Mouse (Mus musculus): ENCODE measurements around the gene B3galt6.
A peak's percentile ranks its signal among the peaks of the same experiment; 100 is the strongest.

Gene B3galt6

DNA sequence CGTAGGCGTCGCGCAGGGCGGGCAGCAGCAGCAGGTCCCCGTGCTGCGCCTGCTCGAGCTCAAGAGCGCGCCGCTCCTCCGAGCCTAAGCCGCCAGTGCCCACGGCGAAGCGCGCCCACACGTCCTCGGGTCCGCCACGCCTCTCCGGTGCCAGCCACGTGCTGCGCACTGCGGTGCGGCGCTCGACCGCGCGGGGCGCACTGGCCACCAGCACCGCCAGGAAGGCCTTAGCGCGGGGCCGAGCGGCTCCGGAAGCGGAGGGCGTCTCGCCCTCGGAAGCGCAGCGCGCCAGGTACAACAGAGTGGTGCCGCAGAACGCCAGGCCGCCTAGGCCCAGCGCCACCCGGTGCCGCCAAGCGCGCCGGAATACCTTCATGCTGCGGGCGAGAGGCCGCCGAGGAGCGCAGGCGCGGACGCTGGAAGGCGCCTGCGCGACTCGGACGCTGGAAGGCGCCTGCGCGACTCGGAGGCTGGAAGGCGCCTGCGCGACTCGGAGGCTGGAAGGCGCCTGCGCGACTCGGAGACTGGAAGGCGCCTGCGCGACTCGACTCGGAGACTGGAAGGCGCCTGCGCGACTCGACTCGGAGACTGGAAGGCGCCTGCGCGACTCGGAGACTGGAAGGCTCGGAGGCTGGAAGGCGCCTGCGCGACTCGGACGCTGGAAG is at the start of gene B3galt6, which contains the start of gene Sdf4:
Gene B3galt6 (minus strand): TSS at position 409 of the 665 bp plus-strand sequence.
Gene Sdf4 (plus strand): TSS at position 632 of the 665 bp plus-strand sequence.
- DNase-seq (ENCODE audit: low read depth, low spot score) = peak; percentile 93

GRCm38 (mm10) chr4:156034901-156035300 is 42.5 kb upstream of the B3galt6 start:
- no peak for DNase-seq (ENCODE audit: low read depth, low spot score)

DNA sequence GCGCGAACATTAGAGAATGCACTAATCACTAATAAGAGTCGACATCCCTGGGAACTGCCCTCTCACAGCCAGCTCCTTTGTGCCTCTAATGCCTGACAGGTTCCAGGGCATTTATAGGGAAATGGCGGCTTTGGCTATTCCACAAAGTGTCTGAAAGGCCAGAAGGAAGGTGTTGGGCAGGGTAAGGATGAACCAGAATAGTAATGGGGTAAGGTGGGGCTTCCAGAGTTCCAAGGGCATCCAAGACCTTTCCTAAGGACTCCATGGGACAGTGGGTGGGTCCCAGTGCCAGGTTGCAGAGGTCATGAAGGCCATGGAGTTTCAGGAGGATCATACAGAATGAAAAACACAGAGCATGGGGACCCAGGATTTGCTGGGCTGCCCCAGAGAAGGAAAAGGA is 41.9 kb upstream of the B3galt6 start:
- DNase-seq (ENCODE audit: low read depth, low spot score) = no peak

DNA sequence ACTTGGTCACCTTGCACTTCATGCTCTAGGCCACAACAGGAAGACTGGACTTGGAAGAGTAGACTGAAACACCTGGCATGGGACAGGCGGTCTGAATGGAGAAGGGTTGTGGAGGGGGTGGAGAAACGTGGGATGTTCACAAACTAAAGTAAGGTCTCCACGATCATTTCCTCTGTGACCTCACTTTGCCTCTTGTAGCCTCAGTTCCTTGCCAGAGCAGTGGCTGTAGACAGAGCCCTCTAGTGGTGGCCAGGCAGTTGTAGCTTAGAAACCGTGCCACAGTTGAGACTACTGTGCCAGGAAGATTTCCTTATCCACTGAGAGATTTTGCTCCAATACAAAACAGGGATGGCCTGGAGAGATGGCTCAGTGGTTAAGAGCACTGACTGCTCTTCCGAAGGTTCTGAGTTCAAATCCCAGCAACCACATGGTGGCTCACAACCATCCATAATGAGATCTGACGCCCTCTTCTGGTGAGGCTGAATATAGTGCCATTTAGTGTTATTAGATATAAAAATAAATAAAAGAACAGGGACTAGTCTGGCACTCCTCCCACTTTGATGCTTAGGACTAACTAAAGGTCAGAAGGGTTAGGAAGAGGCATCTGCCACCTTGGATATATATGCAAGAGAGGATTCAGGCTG is 41.1 kb upstream of the B3galt6 start:
- DNase-seq (ENCODE audit: low read depth, low spot score) = peak; percentile 35

- no peak for DNase-seq (ENCODE audit: low read depth, low spot score)
Measured at GRCm38 (mm10) chr4:156032856-156033255, 40.4 kb upstream of the B3galt6 start.

DNA sequence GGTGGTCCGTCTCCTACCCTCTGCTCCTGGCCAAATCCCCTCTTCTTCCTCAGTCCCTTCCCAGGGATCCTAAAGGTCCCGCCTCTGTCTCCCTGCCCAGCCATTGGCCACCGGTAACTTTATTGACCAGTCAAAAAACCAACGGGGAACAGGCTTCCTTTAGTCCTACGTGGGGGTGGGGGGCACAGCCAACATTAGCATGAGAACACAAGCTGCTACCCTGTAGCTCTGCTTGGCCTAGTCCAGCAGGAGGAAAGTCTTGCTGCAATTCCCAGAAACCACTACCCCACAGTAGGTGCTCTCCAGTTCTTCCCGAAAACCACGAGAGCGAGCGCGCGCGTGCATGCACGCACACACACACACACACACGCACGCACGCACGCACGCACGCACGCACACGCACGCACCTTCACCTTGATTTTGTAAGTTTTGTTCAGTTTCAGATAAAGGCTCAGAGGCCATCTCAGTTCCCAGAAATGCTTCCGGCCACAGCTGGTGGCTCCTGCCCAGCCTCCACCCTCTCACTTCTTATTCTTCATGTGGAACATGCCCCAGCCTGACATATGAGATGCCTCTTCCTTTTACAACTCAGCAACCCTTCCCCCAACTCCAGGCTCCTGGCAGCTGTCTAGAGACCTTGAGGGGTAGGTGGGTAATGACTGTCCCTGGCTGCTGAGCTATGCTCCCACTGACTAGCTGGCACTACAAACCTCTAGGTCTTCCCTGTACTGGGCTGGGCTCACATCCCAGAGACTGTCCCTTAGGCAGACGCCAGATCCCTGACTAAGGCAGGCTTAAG is 39.3 kb upstream of the B3galt6 start:
- DNase-seq (ENCODE audit: low read depth, low spot score) = peak; percentile 59

DNA sequence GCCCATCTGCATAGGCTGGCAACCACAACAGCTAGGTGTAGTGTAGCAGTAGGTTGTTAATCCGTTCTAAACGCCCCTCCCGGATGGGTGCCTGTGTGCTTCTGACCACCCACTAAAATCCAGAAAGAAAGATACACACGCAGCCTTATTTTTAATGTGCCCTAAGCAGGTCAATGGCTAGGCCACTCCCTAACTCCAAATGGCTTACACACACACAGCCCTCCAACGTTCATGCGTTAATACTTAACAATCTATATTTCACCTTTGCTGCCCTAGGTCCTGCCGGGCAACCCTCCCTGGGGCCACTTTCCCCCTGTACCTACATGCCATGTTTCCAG is 38.8 kb upstream of the B3galt6 start:
- DNase-seq (ENCODE audit: low read depth, low spot score) = no peak

GRCm38 (mm10) chr4:156030651-156031118 is 38.2 kb upstream of the B3galt6 start:
- no peak for DNase-seq (ENCODE audit: low read depth, low spot score)

DNA sequence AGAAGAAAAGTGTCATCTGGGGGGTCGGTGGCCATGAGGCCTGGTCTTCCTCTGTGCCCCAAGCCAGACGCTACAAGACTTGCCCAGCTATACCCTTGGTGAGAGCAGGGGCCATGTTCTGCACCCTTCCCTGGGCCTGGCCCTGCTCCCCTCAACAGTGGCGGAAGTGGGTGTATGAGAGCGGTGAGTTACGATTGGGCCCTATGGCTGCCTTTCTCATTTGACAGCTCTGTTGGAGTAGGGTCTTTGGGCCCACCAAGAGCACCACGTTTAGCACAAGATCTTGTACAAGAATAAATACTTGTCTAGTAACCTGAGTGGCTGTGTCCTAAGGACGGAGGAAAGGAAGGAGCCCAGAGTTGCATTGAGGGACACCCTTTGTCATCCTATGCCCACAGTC is 36.1 kb upstream of the B3galt6 start:
- DNase-seq (ENCODE audit: low read depth, low spot score) = no peak

DNA sequence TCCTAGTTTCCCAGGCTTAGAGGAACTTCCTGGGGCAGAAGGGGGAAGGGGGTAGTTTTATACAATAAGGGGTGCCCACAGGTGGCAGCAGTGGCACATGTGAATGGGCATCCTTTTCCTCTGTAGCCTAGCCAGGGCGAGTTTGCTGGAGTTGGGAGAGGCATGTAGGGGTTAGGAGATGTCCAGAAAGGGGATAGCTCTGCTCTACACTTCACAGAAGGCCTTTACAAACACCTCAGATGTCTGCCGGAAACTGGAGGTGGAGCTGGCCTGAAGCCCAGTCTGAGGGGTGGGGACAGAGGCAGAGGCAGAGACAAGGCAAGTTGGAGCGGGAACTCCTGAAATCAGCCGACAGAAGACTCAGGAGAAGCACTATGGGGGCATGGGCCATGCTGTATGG is 33.6 kb upstream of the B3galt6 start, which contains the start of gene Tnfrsf18:
Gene Tnfrsf18 (plus strand): TSS at position 152 of the 400 bp plus-strand sequence.
- no peak for DNase-seq (ENCODE audit: low read depth, low spot score)

- no peak for DNase-seq (ENCODE audit: low read depth, low spot score)
Measured at GRCm38 (mm10) chr4:156024184-156024583, 31.7 kb upstream of the B3galt6 start.

DNA sequence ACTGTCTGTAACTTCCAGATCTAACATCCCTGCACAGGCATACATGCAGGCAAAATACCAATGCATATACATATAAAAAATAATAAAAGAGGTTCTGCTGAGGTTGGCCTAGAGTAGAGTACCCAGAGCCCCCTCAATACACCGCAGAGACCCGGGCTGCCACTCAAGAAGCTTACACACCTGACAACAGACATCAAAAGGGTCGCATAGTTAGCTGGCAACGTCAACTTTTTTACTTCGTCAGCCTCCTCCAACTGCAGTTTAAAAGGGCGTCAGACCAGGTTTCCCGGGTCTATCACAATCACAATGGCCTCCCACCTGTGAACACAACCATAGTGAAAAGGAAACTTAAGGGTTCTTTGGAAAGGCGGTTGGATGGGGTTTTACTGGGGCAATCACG is 31.1 kb upstream of the B3galt6 start:
- DNase-seq (ENCODE audit: low read depth, low spot score) = no peak

DNA sequence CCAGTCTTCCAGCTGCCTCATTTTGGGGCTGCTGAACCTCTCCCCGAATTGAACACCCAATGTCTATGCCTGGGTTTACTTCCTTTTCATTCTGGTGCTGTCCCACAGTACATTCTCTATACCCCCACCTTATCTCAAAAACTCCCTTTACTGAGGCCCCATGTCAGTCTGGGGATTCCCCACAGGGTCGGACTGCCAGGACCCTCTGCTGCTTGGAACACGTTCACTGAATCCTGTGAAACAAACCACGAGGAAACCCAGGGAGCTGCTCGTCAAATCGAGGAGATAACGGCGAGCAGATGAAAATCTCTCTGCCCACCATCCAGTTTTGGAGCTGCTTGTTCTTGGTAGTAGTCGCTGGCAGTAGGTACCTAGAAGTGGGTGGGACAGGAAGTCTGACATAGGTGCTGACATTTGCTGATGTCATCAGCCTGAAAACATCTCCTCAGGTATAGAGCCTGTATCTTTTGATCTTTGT is 29.5 kb upstream of the B3galt6 start:
- no peak for DNase-seq (ENCODE audit: low read depth, low spot score)

DNA sequence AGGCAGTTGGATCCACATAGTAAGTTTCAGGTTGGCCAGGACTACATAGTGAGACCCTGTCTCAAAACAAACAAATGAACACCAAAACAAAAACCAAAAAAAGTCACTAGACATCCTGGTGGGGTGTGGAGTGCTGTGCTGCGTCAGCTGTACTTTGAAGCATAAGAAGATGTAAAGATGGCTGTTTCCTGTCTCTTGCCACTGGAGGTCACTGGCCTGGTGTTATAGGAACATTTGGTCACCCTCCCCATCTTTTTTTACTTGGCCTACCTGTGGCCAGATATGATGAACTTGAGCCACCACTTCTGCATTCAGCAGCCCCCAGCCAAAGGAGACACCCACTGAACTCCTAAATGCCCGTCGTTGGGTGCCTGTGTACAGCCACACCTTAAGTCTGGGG is 28.9 kb upstream of the B3galt6 start:
- no peak for DNase-seq (ENCODE audit: low read depth, low spot score)

- no peak for DNase-seq (ENCODE audit: low read depth, low spot score)
Measured at GRCm38 (mm10) chr4:156019771-156020170, 27.3 kb upstream of the B3galt6 start.

DNA sequence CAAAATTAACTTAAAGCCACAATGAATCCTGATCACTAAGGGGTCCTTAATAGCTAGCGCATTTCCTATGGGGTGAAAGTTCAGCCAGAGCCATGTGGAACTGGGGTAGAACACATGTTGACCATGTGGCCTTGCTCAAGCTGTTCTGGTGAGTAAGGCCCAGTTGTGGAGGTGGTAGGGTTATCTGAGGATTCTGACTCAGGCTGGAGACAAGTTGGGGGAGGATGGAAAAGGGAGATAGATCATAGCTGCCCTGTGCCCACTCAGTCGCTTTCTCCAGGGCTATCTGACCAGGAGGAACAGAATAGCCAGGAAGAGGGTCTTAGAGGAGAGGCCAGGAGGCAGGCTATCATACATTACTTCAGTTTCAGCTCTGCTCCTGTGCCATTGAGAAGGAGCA is 22.0 kb upstream of the B3galt6 start:
- DNase-seq (ENCODE audit: low read depth, low spot score) = no peak

DNA sequence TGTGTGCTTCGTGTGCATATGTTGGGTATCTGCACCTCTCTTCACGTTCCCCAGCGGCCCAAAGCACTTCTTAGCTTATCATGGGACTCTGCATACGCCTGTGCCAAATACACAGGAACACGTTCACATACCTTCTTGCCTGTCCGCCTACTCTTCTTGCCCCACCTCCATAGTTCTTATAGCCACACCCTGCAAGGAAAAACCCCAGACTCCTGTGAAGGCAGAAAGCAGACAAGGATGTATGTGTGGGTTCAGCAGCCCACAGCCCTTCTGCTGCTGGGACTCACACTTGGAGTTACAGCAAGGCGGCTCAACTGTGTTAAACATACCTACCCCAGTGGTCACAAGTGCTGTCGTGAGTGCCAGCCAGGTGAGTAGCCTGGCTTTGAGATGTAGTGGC is 21.2 kb upstream of the B3galt6 start, which contains the start of gene Tnfrsf4:
Gene Tnfrsf4 (plus strand): TSS at position 207 of the 400 bp plus-strand sequence.
- DNase-seq (ENCODE audit: low read depth, low spot score) = no peak

GRCm38 (mm10) chr4:156008369-156008768 is 15.9 kb upstream of the B3galt6 start:
- DNase-seq (ENCODE audit: low read depth, low spot score) = no peak

GRCm38 (mm10) chr4:156004109-156004508 is 11.7 kb upstream of the B3galt6 start:
- DNase-seq (ENCODE audit: low read depth, low spot score) = no peak

DNA sequence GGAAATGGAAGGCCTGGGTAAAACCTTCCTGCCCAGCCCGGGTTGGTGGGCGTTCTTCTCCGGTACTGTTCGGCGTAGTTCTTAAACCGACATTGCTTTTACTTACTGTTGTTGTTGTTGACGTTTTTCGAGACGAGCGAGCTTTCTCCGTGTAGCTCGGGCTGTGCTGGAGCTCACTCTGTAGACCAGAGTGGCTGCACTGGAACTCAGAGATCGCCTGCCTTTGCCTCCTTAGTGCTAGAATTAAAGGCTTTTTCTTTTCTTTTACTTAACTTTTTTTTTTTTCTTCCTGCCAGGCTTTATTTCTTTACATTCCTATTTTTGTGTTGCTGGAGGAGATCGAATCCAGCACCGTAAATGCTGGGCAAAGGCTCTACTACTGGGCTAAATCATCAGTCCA is 1.2 kb upstream of the B3galt6 start:
- no peak for DNase-seq (ENCODE audit: low read depth, low spot score)

GRCm38 (mm10) chr4:155992906-155993547 is 578 bp upstream of the B3galt6 start:
- DNase-seq (ENCODE audit: low read depth, low spot score) = peak; percentile 96

DNA sequence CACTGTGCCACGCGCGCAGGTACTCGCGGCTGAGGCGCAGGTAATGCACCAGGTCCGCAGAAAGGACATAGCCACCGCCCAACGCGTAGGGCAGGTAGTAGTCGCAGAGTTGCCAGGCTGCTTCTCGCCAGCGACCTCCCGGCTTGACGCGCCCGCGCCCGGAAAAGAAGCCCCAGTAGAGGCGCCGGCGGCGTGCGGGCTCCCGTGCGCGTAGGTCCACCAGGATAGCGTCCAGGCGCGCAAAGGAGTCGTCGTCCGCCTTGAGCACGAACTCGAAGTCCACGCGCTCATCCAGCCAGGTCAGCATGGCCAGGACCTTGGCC is 580 bp downstream of the B3galt6 start:
- no peak for DNase-seq (ENCODE audit: low read depth, low spot score)
